Mouse (Mus musculus) stomach, postnatal 0 days (tissue): ENCODE results near the gene Npy.

Source experiments
- CTCF ChIP-seq: IDR thresholded peaks from 2 replicates; pipeline ENCODE4 v1.5.1; 2016; ENCODE audit warnings: antibody characterized with exemption, low read depth, mild to moderate bottlenecking, moderate library complexity
- EP300 ChIP-seq: optimal IDR thresholded peaks from 2 replicates; pipeline ENCODE3; 2016; ENCODE audit warnings: antibody characterized with exemption

GRCm38 (mm10) chr6:49873556-49873955 lies 51.0 kb downstream of the Npy start:
- TF ChIP-seq CTCF (no peak), EP300 (no peak)
